Comparison of ENCODE assay signal across 8 mouse cellular contexts in the genomic region with DNA sequence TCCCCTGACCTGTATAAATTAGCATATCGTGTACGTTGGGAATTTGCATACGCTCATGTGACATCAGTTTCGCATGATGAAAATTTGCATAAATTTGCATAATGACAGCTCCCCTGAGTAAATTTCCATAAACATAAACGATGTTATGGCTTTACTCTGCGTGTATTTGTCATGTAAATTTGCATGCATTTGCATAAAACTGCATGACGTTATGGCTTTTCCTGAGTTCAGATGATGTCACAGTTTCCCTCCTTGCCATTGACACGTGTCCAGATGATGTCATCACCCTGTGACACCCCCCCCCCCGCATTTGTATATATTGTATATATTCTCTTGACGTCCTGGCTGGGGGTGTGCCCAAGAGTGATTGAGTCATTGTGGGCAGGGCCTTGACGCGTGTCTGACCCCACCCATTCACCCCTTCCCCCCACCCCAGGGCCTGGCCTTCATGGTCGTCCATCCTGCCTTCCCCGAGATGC.
DNase-seq lines count a peak whose midpoint lies in the region; ATAC-seq and TF ChIP-seq lines count a peak whose summit lies in the region.

No protein-coding gene starts in this region.

- WGBS in spleen, adult 2 months = 70% methylated on average over 14 of the region's 14 CpGs
- 74% methylated on average over 14 of the region's 14 CpGs for WGBS in hindbrain, embryonic 10.5 days

- H3K4me1 ChIP-seq in spleen, adult 2 months (ENCODE audit: control insufficient read depth, insufficient read depth, insufficient read length) = no peaks in the 10 kb centered on the region
- peaks cover 6% of the 10 kb centered on the region; the same call in 1 of the 2 replicates for H3K4me1 ChIP-seq in hindbrain, embryonic 10.5 days (replicated peaks)

- no peak for TF ChIP-seq POLR2A in spleen, adult 2 months (IDR thresholded peaks at IDR 0.05; ENCODE audit: low read depth, low read length)

- H3K4me3 ChIP-seq in spleen, adult 2 months (ENCODE audit: extremely low read depth, insufficient read depth, insufficient read length) = peak overlapping the region; percentile 61
- peak overlapping the region; percentile 64 for H3K4me3 ChIP-seq in hindbrain, embryonic 10.5 days

- H3K9me3 ChIP-seq in hindbrain, embryonic 10.5 days = peaks cover 48% of the 10 kb centered on the region

- no peaks in the 10 kb centered on the region for H3K27me3 ChIP-seq in spleen, adult 2 months (ENCODE audit: control insufficient read depth, insufficient read depth, low read length)
- no peaks in the 10 kb centered on the region for H3K27me3 ChIP-seq in hindbrain, embryonic 10.5 days (ENCODE audit: insufficient read depth, poor library complexity, severe bottlenecking)

- peaks cover 13% of the 10 kb centered on the region for H3K36me3 ChIP-seq in spleen, adult 2 months (ENCODE audit: control insufficient read depth, insufficient read depth, low read length)
- peaks cover 44% of the 10 kb centered on the region for H3K36me3 ChIP-seq in hindbrain, embryonic 10.5 days

- H3K27ac ChIP-seq in spleen, adult 2 months (ENCODE audit: insufficient read depth, low read length) = no peak overlapping the region
- H3K27ac ChIP-seq in hindbrain, embryonic 10.5 days = peak overlapping the region; percentile 86; the same call in 1 of the 2 replicates

- DNase-seq in cerebellum, adult 11-12 months = peak; percentile 80
- DNase-seq in cerebellum, postnatal 4 days (ENCODE audit: low spot score in 2 of 2) = no peak
- peak in 1 of 2 experiments; percentile 19 for DNase-seq in spleen, adult 2 months (ENCODE audit: low read depth in 1 of 2, low spot score in 2 of 2)
- no peak for DNase-seq in spleen, adult 12 weeks (ENCODE audit: low spot score)
- no peak for DNase-seq in hindbrain, embryonic 10.5 days (ENCODE audit: low spot score)
- DNase-seq in urinary bladder, postnatal 4 days (ENCODE audit: low spot score in 2 of 2) = no peak

- TF ChIP-seq CTCF in spleen, adult 2 months (IDR thresholded peaks at IDR 0.05; ENCODE audit: extremely low read depth, insufficient read depth, insufficient read length, insufficient replicate concordance) = no peak

- ATAC-seq in megakaryocyte-erythroid progenitor cell, adult 5-6 weeks (replicated peaks; ENCODE audit: low FRiP score, low TSS enrichment, poor library complexity, severe bottlenecking) = peak; percentile 33
- ATAC-seq in erythroid progenitor cell, adult 5-6 weeks (replicated peaks; ENCODE audit: low FRiP score, poor library complexity, severe bottlenecking) = no peak
